Mouse (Mus musculus) liver, adult 2 months (tissue): ENCODE measurements around the gene Pnrc1.

Experiments
- CTCF ChIP-seq: fragments of 200-500 bp; IDR thresholded peaks from 2 replicates; pipeline ENCODE4 v1.5.1; 2011; ENCODE audit warnings: low read depth, low read length, control low read depth
- POLR2A ChIP-seq: fragments of 200-500 bp; IDR thresholded peaks from 2 replicates; pipeline ENCODE4 v1.6.1; 2011; ENCODE audit warnings: low read length, control low read depth; ENCODE audit not compliant: insufficient read depth; ENCODE audit errors: extremely low read depth

GRCm38 (mm10) chr4:33273437-33273836 is 16.5 kb downstream of the Pnrc1 start:
- TF ChIP-seq CTCF (no peak), POLR2A (no peak)
